Mouse (Mus musculus): ENCODE results near the gene Esam. TPM values are rescaled to one million over a fixed set of nuclear protein-coding genes. Genes with fewer than 3 reads are reported as not detected.

Esam gene
- polyA plus RNA-seq, 1 experiment from 2014 or later, result 58.3 TPM

DNA sequence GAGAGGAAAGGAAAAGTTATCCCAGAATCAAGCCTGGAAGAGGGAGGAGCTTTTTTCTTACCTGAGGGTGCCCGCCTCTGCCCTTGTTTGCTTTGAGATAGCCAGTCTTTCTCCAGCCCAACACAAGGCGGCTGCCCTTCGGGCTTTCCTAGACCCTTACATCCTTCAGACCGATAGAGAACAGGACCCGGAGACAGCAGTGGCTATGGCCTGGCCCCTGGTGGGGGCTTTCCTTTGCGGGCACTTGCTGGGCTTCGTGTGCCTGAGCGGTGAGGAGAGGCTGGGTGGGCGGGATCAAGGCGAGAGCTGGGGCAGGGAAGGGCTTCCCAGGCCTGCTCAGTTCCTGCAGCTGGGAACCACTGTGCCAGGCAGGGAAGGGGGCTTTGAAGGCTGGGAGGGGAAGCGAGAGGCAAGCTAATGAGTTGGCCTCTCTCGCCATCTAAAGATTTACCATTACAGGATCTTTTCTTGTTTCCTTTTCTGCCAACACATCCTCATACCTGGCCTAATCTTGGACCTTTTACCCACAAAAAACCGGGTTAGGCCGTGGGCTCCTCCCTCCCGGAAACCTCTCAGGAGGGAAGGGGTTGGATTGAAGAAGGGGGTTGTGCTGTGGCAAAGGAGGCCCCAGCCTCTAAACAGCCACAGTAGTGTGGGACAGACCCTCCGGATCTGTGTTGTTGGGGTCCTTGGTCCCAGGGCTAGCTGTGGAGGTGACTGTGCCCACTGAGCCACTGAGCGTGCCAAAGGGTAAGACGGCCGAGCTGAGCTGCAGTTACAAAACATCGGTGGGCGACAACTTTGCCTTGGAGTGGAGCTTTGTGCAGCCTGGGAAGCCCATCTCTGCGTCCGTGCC, 11.5 kb downstream of the Esam start, which contains the start of gene Vsig2:
Gene Vsig2 (plus strand): TSS at position 86 of the 856 bp plus-strand sequence.
- H3K4me3 ChIP-seq (ENCODE audit: low read depth, low read length), result peak within 1 kb of the TSS; percentile 12; the same call in 1 of the 2 replicates
- H3K9ac ChIP-seq (replicated peaks; ENCODE audit: low read depth, low read length), result no peak within 1 kb of the TSS
- no peaks in the 10 kb centered on the region for H3K27me3 ChIP-seq (ENCODE audit: control insufficient read depth, insufficient read depth, low read length)
- no peaks in the 10 kb centered on the region for H3K36me3 ChIP-seq (ENCODE audit: control insufficient read depth, insufficient read depth, low read length)
- no peaks in the 10 kb centered on the region for H3K9me3 ChIP-seq (ENCODE audit: control insufficient read depth, low read depth, low read length)
- peak within 1 kb of the TSS; percentile 23; the same call in 1 of the 2 replicates for H3K4me2 ChIP-seq (replicated peaks; ENCODE audit: low read depth, low read length)
- 61% methylated on average over 23 of the region's 23 CpGs for WGBS
- no peaks in the 10 kb centered on the region; the same call in 1 of the 2 replicates for H3K4me1 ChIP-seq (ENCODE audit: control insufficient read depth, insufficient read depth, low read length)
- H3K27ac ChIP-seq (ENCODE audit: low read length), result no peak within 1 kb of the TSS; the same call in 1 of the 2 replicates
- peak; percentile 57 for ATAC-seq (ENCODE audit: insufficient number of reproducible peaks, insufficient read depth, low FRiP score, low read depth)

DNA sequence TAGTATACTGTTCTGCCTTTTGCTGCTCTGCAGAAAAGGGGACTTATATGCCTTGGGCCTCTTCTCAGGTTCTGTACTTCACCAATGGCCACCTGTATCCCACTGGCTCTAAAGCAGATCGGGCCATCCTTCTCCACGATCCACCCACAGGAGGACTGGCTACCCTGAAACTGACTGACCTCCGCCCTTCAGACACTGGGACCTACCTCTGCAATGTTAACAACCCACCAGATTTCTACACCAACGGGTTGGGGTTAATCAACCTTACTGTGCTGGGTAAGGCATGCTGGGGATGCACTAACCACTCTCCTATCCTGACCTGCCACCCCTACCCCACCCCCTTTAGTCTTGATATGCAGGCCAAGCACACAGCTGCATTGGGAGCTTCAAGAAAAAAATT, 12.3 kb downstream of the Esam start:
- Histone ChIP-seq H3K27ac (ENCODE audit: low read length) (no peak overlapping the region), H3K4me3 (ENCODE audit: low read depth, low read length) (no peak overlapping the region), H3K4me2 (replicated peaks; ENCODE audit: low read depth, low read length) (peak overlapping the region; percentile 23; the same call in 1 of the 2 replicates), H3K9ac (replicated peaks; ENCODE audit: low read depth, low read length) (no peak overlapping the region), H3K36me3 (ENCODE audit: control insufficient read depth, insufficient read depth, low read length) (no peaks in the 10 kb centered on the region), H3K9me3 (ENCODE audit: control insufficient read depth, low read depth, low read length) (no peaks in the 10 kb centered on the region), H3K27me3 (ENCODE audit: control insufficient read depth, insufficient read depth, low read length) (peaks cover 2% of the 10 kb centered on the region; the same call in 1 of the 2 replicates), H3K4me1 (ENCODE audit: control insufficient read depth, insufficient read depth, low read length) (peaks cover 3% of the 10 kb centered on the region; the same call in 1 of the 2 replicates)
- WGBS, result 86% methylated on average over 4 of the region's 4 CpGs
- no peak for ATAC-seq (ENCODE audit: insufficient number of reproducible peaks, insufficient read depth, low FRiP score, low read depth)

DNA sequence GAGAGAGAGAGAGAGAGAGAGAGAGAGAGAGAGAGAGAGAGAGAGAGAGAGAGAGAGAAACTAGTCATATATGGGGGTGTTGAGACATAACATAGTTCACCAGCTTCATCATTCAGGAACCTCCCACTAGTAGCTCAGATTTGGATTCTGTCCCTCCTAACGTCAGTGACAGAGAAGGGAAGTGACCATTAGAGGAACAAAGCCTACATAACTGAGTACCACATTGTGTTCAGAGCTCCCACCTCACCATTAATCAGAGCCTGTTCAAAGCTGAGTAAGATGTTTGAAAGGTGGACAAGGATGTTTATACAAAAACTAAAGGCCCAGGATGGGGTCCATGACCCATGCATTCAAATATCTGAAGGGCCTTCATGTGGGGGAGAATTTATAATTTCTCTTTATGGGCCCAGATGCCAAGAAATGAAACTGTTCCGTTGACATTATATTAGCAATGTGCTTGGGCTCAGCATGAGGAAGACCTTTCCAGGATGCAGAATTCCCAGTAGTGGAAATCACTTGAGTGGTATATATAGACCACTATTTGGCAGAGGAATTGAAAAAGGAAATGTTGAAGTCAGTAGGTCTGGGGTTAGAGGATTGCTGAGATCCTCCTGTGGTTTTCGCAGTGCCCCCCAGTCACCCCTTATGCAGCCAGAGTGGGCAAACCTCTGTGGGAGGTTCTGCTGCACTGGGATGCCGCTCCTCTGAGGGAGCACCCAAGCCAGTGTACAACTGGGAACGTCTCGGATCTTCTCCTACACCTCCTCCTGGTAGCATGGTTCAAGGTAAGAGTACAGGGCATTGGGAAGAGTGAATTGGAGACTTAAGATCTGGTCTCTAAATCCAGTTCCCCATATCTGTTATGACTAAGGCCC, 13.1 kb downstream of the Esam start:
- H3K4me2 ChIP-seq (replicated peaks; ENCODE audit: low read depth, low read length), result no peak overlapping the region
- H3K9ac ChIP-seq (replicated peaks; ENCODE audit: low read depth, low read length), result no peak overlapping the region
- H3K4me3 ChIP-seq (ENCODE audit: low read depth, low read length), result no peak overlapping the region
- no peaks in the 10 kb centered on the region for H3K36me3 ChIP-seq (ENCODE audit: control insufficient read depth, insufficient read depth, low read length)
- WGBS, result 70% methylated on average over 6 of the region's 6 CpGs
- no peak for ATAC-seq (ENCODE audit: insufficient number of reproducible peaks, insufficient read depth, low FRiP score, low read depth)
- peaks cover 9% of the 10 kb centered on the region for H3K27me3 ChIP-seq (ENCODE audit: control insufficient read depth, insufficient read depth, low read length)
- peaks cover 5% of the 10 kb centered on the region; the same call in 1 of the 2 replicates for H3K4me1 ChIP-seq (ENCODE audit: control insufficient read depth, insufficient read depth, low read length)
- no peaks in the 10 kb centered on the region for H3K9me3 ChIP-seq (ENCODE audit: control insufficient read depth, low read depth, low read length)
- no peak overlapping the region for H3K27ac ChIP-seq (ENCODE audit: low read length)

DNA sequence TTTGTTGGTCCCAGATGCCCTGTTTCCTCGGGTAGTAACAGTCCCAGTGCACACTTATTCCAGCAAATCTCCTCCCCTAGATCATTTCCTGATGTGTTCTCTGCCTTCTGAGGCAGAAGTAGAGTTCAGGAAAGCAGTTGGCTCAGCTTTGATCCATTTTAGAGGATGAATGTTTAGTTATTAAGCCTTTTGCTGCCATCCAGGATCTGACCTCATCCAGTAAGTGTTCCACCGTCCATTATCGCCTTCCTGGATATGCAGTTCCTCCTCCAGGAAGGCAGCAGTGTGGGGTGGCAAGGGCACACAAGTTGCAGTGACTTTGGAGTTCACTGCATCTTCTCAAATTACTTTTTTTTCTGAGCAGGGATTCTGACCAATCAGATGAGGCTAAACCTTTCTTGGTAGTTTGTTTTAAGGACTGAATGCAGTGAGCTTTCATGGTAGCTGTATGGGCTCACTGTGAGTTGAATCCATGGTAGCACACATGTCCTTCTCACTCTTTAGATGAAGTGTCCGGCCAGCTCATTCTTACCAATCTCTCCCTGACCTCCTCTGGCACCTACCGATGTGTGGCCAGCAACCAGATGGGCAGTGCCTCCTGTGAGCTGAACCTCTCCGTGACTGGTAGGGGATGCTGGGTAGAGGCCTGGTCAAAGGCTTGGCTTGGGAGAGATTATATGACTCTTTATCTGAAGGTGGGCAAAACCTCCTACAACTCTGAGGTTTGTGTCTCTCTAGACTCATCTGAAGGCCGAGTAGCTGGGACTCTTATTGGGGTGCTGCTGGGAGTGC, 14.2 kb downstream of the Esam start:
- 63% methylated on average over 7 of the region's 7 CpGs for WGBS
- Histone ChIP-seq H3K9me3 (ENCODE audit: control insufficient read depth, low read depth, low read length) (no peaks in the 10 kb centered on the region), H3K9ac (replicated peaks; ENCODE audit: low read depth, low read length) (no peak overlapping the region), H3K36me3 (ENCODE audit: control insufficient read depth, insufficient read depth, low read length) (no peaks in the 10 kb centered on the region), H3K4me3 (ENCODE audit: low read depth, low read length) (no peak overlapping the region), H3K27ac (ENCODE audit: low read length) (no peak overlapping the region), H3K4me2 (replicated peaks; ENCODE audit: low read depth, low read length) (no peak overlapping the region), H3K27me3 (ENCODE audit: control insufficient read depth, insufficient read depth, low read length) (peaks cover 9% of the 10 kb centered on the region), H3K4me1 (ENCODE audit: control insufficient read depth, insufficient read depth, low read length) (peaks cover 5% of the 10 kb centered on the region; the same call in 1 of the 2 replicates)
- no peak for ATAC-seq (ENCODE audit: insufficient number of reproducible peaks, insufficient read depth, low FRiP score, low read depth)

DNA sequence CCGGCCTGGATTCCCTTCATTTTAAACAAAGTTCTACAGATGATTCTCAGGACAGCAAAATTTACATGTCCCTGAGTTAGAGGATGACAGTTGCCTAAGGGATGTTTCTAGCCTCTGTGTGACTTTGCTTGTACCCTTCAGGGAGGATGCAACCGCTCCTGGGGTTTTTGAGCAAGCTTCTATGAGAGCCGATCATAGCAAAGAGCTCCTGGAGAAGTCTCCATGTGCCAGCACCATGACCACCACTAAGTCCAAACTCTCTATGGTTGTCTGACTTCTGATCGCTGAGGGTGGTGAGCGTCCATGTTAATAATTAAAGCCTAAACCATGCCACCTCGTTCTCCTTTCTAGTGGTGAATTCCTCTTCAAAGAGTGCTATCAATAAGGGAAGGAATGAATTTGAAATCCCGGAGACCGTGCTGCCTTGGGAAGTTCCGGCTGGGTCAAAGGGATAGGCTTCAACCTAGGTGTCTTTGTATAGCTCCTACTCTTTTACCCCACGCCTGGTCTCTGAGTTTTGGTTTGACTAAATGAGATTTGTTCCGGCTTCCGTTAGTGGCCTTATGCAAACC, 16.1 kb downstream of the Esam start:
- peak overlapping the region; percentile 53 for H3K4me2 ChIP-seq (replicated peaks; ENCODE audit: low read depth, low read length)
- no peaks in the 10 kb centered on the region for H3K36me3 ChIP-seq (ENCODE audit: control insufficient read depth, insufficient read depth, low read length)
- H3K9ac ChIP-seq (replicated peaks; ENCODE audit: low read depth, low read length), result 0 out of 2 replicates have a peak overlapping the region, but pooled peaks have one; percentile 25
- no peaks in the 10 kb centered on the region for H3K9me3 ChIP-seq (ENCODE audit: control insufficient read depth, low read depth, low read length)
- H3K4me3 ChIP-seq (ENCODE audit: low read depth, low read length), result peak overlapping the region; percentile 32
- 31% methylated on average over 12 of the region's 12 CpGs for WGBS
- no peak overlapping the region for H3K27ac ChIP-seq (ENCODE audit: low read length)
- peaks cover 14% of the 10 kb centered on the region for H3K27me3 ChIP-seq (ENCODE audit: control insufficient read depth, insufficient read depth, low read length)
- no peak for ATAC-seq (ENCODE audit: insufficient number of reproducible peaks, insufficient read depth, low FRiP score, low read depth)
- peaks cover 5% of the 10 kb centered on the region; the same call in 1 of the 2 replicates for H3K4me1 ChIP-seq (ENCODE audit: control insufficient read depth, insufficient read depth, low read length)

DNA sequence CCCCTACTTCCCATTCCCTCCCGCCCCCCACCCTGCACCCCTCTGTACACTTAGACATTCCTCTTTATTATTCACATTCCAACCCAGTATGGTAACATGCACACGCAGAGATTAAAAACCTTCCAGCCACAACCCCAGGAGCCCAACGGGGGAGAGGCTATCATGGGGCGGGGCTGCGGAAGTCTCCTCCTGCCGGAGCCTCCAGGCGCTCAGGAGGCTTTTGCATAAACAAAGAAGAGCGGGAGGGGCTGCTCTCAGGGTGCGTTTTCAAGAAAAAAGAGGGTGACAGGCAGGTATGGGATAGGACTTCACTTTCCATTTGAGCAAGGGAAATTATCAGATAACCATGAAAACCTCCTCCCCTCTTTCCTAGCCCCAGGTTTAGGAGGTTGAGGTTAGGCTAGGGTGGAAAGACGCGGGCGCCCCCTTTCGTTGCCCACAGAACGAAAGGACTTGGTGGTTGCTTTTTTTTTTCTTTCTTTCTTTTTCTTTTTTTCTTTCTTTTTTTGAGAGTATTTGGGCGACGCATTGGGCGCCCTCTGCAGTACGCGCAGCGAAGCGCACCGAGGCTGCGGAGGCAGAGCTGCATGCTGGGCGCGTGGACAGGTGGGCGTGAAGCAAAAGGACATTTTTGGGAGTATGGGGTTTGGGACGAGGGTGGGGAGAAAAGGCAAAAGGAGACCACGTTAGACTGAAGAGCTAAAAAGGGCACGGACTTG, 16.7 kb downstream of the Esam start:
- H3K36me3 ChIP-seq (ENCODE audit: control insufficient read depth, insufficient read depth, low read length), result no peaks in the 10 kb centered on the region
- WGBS, result 1% methylated on average over 29 of the region's 29 CpGs
- peaks cover 5% of the 10 kb centered on the region; the same call in 1 of the 2 replicates for H3K4me1 ChIP-seq (ENCODE audit: control insufficient read depth, insufficient read depth, low read length)
- peak overlapping the region; percentile 53 for H3K4me2 ChIP-seq (replicated peaks; ENCODE audit: low read depth, low read length)
- H3K27me3 ChIP-seq (ENCODE audit: control insufficient read depth, insufficient read depth, low read length), result peaks cover 14% of the 10 kb centered on the region
- H3K9ac ChIP-seq (replicated peaks; ENCODE audit: low read depth, low read length), result 0 out of 2 replicates have a peak overlapping the region, but pooled peaks have one; percentile 25
- no peaks in the 10 kb centered on the region for H3K9me3 ChIP-seq (ENCODE audit: control insufficient read depth, low read depth, low read length)
- H3K4me3 ChIP-seq (ENCODE audit: low read depth, low read length), result peak overlapping the region; percentile 32
- peak; percentile 65 for ATAC-seq (ENCODE audit: insufficient number of reproducible peaks, insufficient read depth, low FRiP score, low read depth)
- H3K27ac ChIP-seq (ENCODE audit: low read length), result no peak overlapping the region

DNA sequence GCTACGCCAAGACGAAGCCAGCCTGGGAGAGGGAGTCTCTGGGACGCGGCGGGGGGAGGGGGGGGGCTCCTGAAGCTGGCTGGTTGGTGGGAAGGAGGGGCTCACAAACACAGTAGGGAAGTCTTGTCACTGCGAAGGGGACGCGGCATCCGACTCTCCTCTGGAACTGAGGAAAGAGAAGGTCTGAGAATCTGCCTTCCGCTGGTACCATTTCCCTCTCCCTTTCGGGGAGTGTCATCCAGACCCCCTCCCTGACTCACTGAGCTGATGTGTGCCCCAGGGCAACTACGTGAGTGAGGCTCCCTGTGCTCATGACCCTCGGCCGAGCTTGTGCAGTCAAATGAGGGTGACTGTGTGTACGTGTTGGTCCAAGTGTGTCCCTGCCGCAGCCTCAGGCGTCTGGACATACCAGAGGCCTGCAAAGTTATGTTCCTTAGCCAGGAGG, 17.3 kb downstream of the Esam start:
- no peak for ATAC-seq (ENCODE audit: insufficient number of reproducible peaks, insufficient read depth, low FRiP score, low read depth)
- WGBS, result 13% methylated on average over 17 of the region's 17 CpGs
- H3K27me3 ChIP-seq (ENCODE audit: control insufficient read depth, insufficient read depth, low read length), result peaks cover 14% of the 10 kb centered on the region

More for the DNA sequence above, 17.3 kb downstream of the Esam start:
- H3K36me3 ChIP-seq (ENCODE audit: control insufficient read depth, insufficient read depth, low read length), result no peaks in the 10 kb centered on the region
- no peaks in the 10 kb centered on the region for H3K9me3 ChIP-seq (ENCODE audit: control insufficient read depth, low read depth, low read length)
- H3K9ac ChIP-seq (replicated peaks; ENCODE audit: low read depth, low read length), result no peak overlapping the region
- H3K4me1 ChIP-seq (ENCODE audit: control insufficient read depth, insufficient read depth, low read length), result peaks cover 5% of the 10 kb centered on the region; the same call in 1 of the 2 replicates
- peak overlapping the region; percentile 53 for H3K4me2 ChIP-seq (replicated peaks; ENCODE audit: low read depth, low read length)
- no peak overlapping the region for H3K27ac ChIP-seq (ENCODE audit: low read length)
- peak overlapping the region; percentile 32 for H3K4me3 ChIP-seq (ENCODE audit: low read depth, low read length)
